Mouse (Mus musculus) ZHBTc4 (cell line): Measurements from ENCODE around the gene Fcnb.
A peak's percentile ranks its signal among the peaks of the same experiment; 100 is the strongest.

Experiments
- DNase-seq: peaks from one replicate; pipeline ENCODE4 v3.0.0-alpha.2; 2011; ENCODE audit warnings: low read depth, low spot score

Fcnb gene

GRCm38 (mm10) chr2:28086112-28086511 lies 1.4 kb upstream of the Fcnb start:
- no peak for DNase-seq

GRCm38 (mm10) chr2:28075616-28076187 lies 9.0 kb downstream of the Fcnb start:
- DNase-seq, result no peak

GRCm38 (mm10) chr2:28068537-28068878 lies 16.2 kb downstream of the Fcnb start:
- no peak for DNase-seq

GRCm38 (mm10) chr2:28067821-28068536 lies 16.7 kb downstream of the Fcnb start:
- DNase-seq, result peak; percentile 26

GRCm38 (mm10) chr2:28067175-28067574 lies 17.5 kb downstream of the Fcnb start:
- no peak for DNase-seq

- DNase-seq, result no peak
Measured at GRCm38 (mm10) chr2:28066686-28067085, 18.0 kb downstream of the Fcnb start.

- no peak for DNase-seq
Measured at GRCm38 (mm10) chr2:28065081-28065651, 19.5 kb downstream of the Fcnb start.

GRCm38 (mm10) chr2:28064339-28065080 lies 20.2 kb downstream of the Fcnb start:
- DNase-seq, result no peak

- DNase-seq, result no peak
Measured at GRCm38 (mm10) chr2:28063711-28064338, 20.9 kb downstream of the Fcnb start.

GRCm38 (mm10) chr2:28059922-28060321 lies 24.8 kb downstream of the Fcnb start:
- no peak for DNase-seq

- DNase-seq, result no peak
Measured at GRCm38 (mm10) chr2:28047092-28047491, 37.6 kb downstream of the Fcnb start.

- DNase-seq, result no peak
Measured at GRCm38 (mm10) chr2:28046311-28046710, 38.4 kb downstream of the Fcnb start.

- no peak for DNase-seq
Measured at GRCm38 (mm10) chr2:28044920-28045598, 39.6 kb downstream of the Fcnb start.

GRCm38 (mm10) chr2:28040466-28040865 lies 44.2 kb downstream of the Fcnb start:
- no peak for DNase-seq

- DNase-seq, result no peak
Measured at GRCm38 (mm10) chr2:28039647-28040325, 44.9 kb downstream of the Fcnb start.

GRCm38 (mm10) chr2:28038391-28039096 lies 46.1 kb downstream of the Fcnb start:
- DNase-seq, result no peak

- DNase-seq, result no peak
Measured at GRCm38 (mm10) chr2:28037505-28038390, 46.9 kb downstream of the Fcnb start.

GRCm38 (mm10) chr2:28036788-28037187 lies 47.9 kb downstream of the Fcnb start:
- no peak for DNase-seq

- no peak for DNase-seq
Measured at GRCm38 (mm10) chr2:28034011-28034710, 50.5 kb downstream of the Fcnb start.
